Mouse (Mus musculus): ENCODE results near the gene Mindy1.

Mindy1 gene

GRCm38 (mm10) chr3:95294316-95294715 is 13.2 kb downstream of the Mindy1 start:
- no peak for DNase-seq (ENCODE audit: low read depth, low spot score)

- DNase-seq (ENCODE audit: low read depth, low spot score): no peak
Observed at GRCm38 (mm10) chr3:95294718-95295117, 13.6 kb downstream of the Mindy1 start.

GRCm38 (mm10) chr3:95295321-95296102 is 14.4 kb downstream of the Mindy1 start:
- no peak for DNase-seq (ENCODE audit: low read depth, low spot score)

GRCm38 (mm10) chr3:95296103-95296469 is 14.9 kb downstream of the Mindy1 start:
- DNase-seq (ENCODE audit: low read depth, low spot score): no peak

GRCm38 (mm10) chr3:95298018-95298417 is 16.9 kb downstream of the Mindy1 start:
- DNase-seq (ENCODE audit: low read depth, low spot score): no peak

GRCm38 (mm10) chr3:95301204-95301796 is 20.2 kb downstream of the Mindy1 start:
- DNase-seq (ENCODE audit: low read depth, low spot score): no peak

GRCm38 (mm10) chr3:95306244-95306643 is 25.1 kb downstream of the Mindy1 start:
- DNase-seq (ENCODE audit: low read depth, low spot score): no peak

- no peak for DNase-seq (ENCODE audit: low read depth, low spot score)
Observed at GRCm38 (mm10) chr3:95307100-95307499, 26.0 kb downstream of the Mindy1 start, which contains the start of gene Anxa9. TSS of gene Anxa9 (minus strand) at chr3:95307176.

- no peak for DNase-seq (ENCODE audit: low read depth, low spot score)
Observed at GRCm38 (mm10) chr3:95310496-95310895, 29.4 kb downstream of the Mindy1 start.

- peak; percentile 77 for DNase-seq (ENCODE audit: low read depth, low spot score)
Observed at GRCm38 (mm10) chr3:95310968-95311882, 30.1 kb downstream of the Mindy1 start.

- no peak for DNase-seq (ENCODE audit: low read depth, low spot score)
Observed at GRCm38 (mm10) chr3:95312623-95313022, 31.5 kb downstream of the Mindy1 start.

GRCm38 (mm10) chr3:95313476-95313875 is 32.3 kb downstream of the Mindy1 start:
- DNase-seq (ENCODE audit: low read depth, low spot score): no peak

GRCm38 (mm10) chr3:95314075-95314474 is 32.9 kb downstream of the Mindy1 start:
- no peak for DNase-seq (ENCODE audit: low read depth, low spot score)

GRCm38 (mm10) chr3:95314486-95315093 is 33.4 kb downstream of the Mindy1 start, which contains the start of gene Cers2:
TSS of gene Cers2 (plus strand) at chr3:95314791.
- DNase-seq (ENCODE audit: low read depth, low spot score): peak; percentile 9

GRCm38 (mm10) chr3:95315094-95315843 is 34.1 kb downstream of the Mindy1 start:
- peak; percentile 70 for DNase-seq (ENCODE audit: low read depth, low spot score)

GRCm38 (mm10) chr3:95315844-95316550 is 34.9 kb downstream of the Mindy1 start:
- no peak for DNase-seq (ENCODE audit: low read depth, low spot score)

- DNase-seq (ENCODE audit: low read depth, low spot score): peak; percentile 16
Observed at GRCm38 (mm10) chr3:95317414-95318080, 36.4 kb downstream of the Mindy1 start.

GRCm38 (mm10) chr3:95318548-95318947 is 37.4 kb downstream of the Mindy1 start:
- no peak for DNase-seq (ENCODE audit: low read depth, low spot score)

GRCm38 (mm10) chr3:95319110-95319509 is 38.0 kb downstream of the Mindy1 start:
- DNase-seq (ENCODE audit: low read depth, low spot score): no peak

Measured in retina, postnatal 7 days (tissue).